26 mouse cellular contexts compared by ENCODE assay signal in the genomic region with DNA sequence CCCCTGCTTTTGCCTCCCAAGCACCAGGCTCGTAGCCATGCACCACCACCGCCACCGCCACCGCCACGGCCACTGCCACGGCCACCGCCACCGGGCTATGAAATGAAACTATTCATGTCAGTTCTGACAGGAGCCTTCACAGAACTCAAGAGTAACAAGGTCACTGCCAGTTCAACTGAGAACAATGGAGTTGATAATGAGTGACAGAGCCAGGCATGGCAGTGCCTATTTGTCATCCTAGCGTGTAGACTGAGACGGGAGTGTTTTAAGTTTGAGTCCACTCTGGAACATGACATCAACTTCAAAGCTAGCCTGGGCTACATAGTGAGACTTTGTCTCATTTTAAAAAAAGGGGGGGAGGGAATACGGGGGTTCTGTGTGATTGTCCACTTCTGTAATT. TPM values are rescaled to one million over a fixed set of nuclear protein-coding genes. Genes with fewer than 3 reads are reported as not detected.
DNase-seq lines count a peak whose midpoint lies in the region; ATAC-seq lines count a peak whose summit lies in the region.
"Had no signal": no experiment of that assay in that cellular context is flagged by ENCODE, and none has a peak within 500 bp of the region (broad histone marks: within the 10 kb centered on the region; RNA-seq: fewer than 3 reads in every experiment).

No protein-coding gene starts in this region.

- WGBS in midbrain, embryonic 15.5 days: 92% methylated on average over 11 of the region's 11 CpGs
- WGBS in midbrain, embryonic 16.5 days: 87% methylated on average over 11 of the region's 11 CpGs

- H3K9me3 ChIP-seq in midbrain, embryonic 15.5 days: no peaks in the 10 kb centered on the region
- H3K9me3 ChIP-seq in midbrain, embryonic 16.5 days (replicated peaks; ENCODE audit: control insufficient read depth, low read length, poor library complexity, severe bottlenecking): no peaks in the 10 kb centered on the region
- H3K9me3 ChIP-seq: embryonic facial prominence, embryonic 12.5 days; forebrain, embryonic 12.5 days; intestine, embryonic 15.5 days; limb, embryonic 10.5 days; megakaryocyte, embryonic 14.5 days; neural tube, embryonic 15.5 days had no signal

- DNase-seq in embryo, embryonic 10.5 days (ENCODE audit: low spot score): peak; percentile 3
- no peak for DNase-seq in embryo, embryonic 10 days (ENCODE audit: low spot score)
- DNase-seq in T-cell, adult 2 months (ENCODE audit: low spot score): peak; percentile 65
- DNase-seq in naive thymus-derived CD4-positive, alpha-beta T cell, adult 2 months (ENCODE audit: low read depth): peak; percentile 69
- DNase-seq: adrenal gland, adult 8-10 months; cerebellum, adult 8-10 months; cerebellum, postnatal 36 days; gastrocnemius, adult 2 months; heart, postnatal 4 days; kidney, adult 8-10 months; kidney, postnatal 10 days; lung, embryonic 14.5 days; right cerebral cortex, adult 18-20 months had no signal

- H3K4me3 ChIP-seq in midbrain, embryonic 15.5 days: no peak overlapping the region
- H3K4me3 ChIP-seq in midbrain, embryonic 16.5 days (ENCODE audit: low read depth, low read length): no peak overlapping the region
- H3K4me3 ChIP-seq: embryonic facial prominence, embryonic 12.5 days; erythroblast, embryonic 14.5 days; forebrain, embryonic 12.5 days; gastrocnemius, adult 2 months; intestine, embryonic 15.5 days; limb, embryonic 10.5 days; megakaryocyte, embryonic 14.5 days; neural tube, embryonic 15.5 days had no signal

- 0 out of 2 replicates have a peak, but pooled peaks have one; percentile 14 for ATAC-seq in midbrain, embryonic 15.5 days (replicated peaks)
- ATAC-seq in midbrain, embryonic 16.5 days: no peak
- ATAC-seq in erythroblast, adult 5-6 weeks (replicated peaks; ENCODE audit: low FRiP score, poor library complexity, severe bottlenecking): no peak
- ATAC-seq: intestine, embryonic 15.5 days; Patski had no signal

- no peaks in the 10 kb centered on the region for H3K36me3 ChIP-seq in midbrain, embryonic 15.5 days (replicated peaks)
- H3K36me3 ChIP-seq in midbrain, embryonic 16.5 days (ENCODE audit: control insufficient read depth, insufficient read depth, low read length): no peaks in the 10 kb centered on the region
- H3K36me3 ChIP-seq: embryonic facial prominence, embryonic 12.5 days; forebrain, embryonic 12.5 days; intestine, embryonic 15.5 days; limb, embryonic 10.5 days; neural tube, embryonic 15.5 days had no signal

- no peak overlapping the region for H3K27ac ChIP-seq in midbrain, embryonic 15.5 days
- H3K27ac ChIP-seq in midbrain, embryonic 16.5 days (ENCODE audit: low read length): no peak overlapping the region
- H3K27ac ChIP-seq: embryonic facial prominence, embryonic 12.5 days; forebrain, embryonic 12.5 days; gastrocnemius, adult 2 months; hindbrain, embryonic 14.5 days; intestine, embryonic 15.5 days; limb, embryonic 10.5 days; neural tube, embryonic 15.5 days; stomach, postnatal 0 days had no signal

- no peak overlapping the region for H3K4me2 ChIP-seq in midbrain, embryonic 15.5 days
- H3K4me2 ChIP-seq in midbrain, embryonic 16.5 days (ENCODE audit: low read length): no peak overlapping the region
- H3K4me2 ChIP-seq: embryonic facial prominence, embryonic 12.5 days; forebrain, embryonic 12.5 days; hindbrain, embryonic 14.5 days; intestine, embryonic 15.5 days; lung, embryonic 14.5 days; neural tube, embryonic 15.5 days had no signal

- H3K4me1 ChIP-seq in midbrain, embryonic 15.5 days: no peaks in the 10 kb centered on the region
- H3K4me1 ChIP-seq in midbrain, embryonic 16.5 days (ENCODE audit: control insufficient read depth, insufficient read depth, low read length): no peaks in the 10 kb centered on the region
- H3K4me1 ChIP-seq: forebrain, embryonic 12.5 days; intestine, embryonic 15.5 days; neural tube, embryonic 15.5 days had no signal

- no peak overlapping the region for H3K9ac ChIP-seq in midbrain, embryonic 15.5 days
- no peak overlapping the region for H3K9ac ChIP-seq in midbrain, embryonic 16.5 days (ENCODE audit: low read depth, low read length)
- H3K9ac ChIP-seq: embryonic facial prominence, embryonic 12.5 days; forebrain, embryonic 12.5 days; hindbrain, embryonic 14.5 days; intestine, embryonic 15.5 days; lung, embryonic 14.5 days; neural tube, embryonic 15.5 days had no signal

- no peaks in the 10 kb centered on the region for H3K27me3 ChIP-seq in midbrain, embryonic 15.5 days (replicated peaks)
- H3K27me3 ChIP-seq in midbrain, embryonic 16.5 days (ENCODE audit: control insufficient read depth, insufficient read depth, low read depth, low read length): no peaks in the 10 kb centered on the region
- H3K27me3 ChIP-seq: embryonic facial prominence, embryonic 12.5 days; forebrain, embryonic 12.5 days; intestine, embryonic 15.5 days; megakaryocyte, embryonic 14.5 days; neural tube, embryonic 15.5 days had no signal

RNA-seq across cellular contexts. Expression of a gene that starts 30.9 kb away (rescaled TPM):
- 5.6 and 6.9 TPM in 2 replicates for polyA plus RNA-seq in midbrain, embryonic 15.5 days (2015; fragmentation: Nextera tagmentation; extraction: Ambion mirVana)
- 7.1 and 7.8 TPM in 2 replicates for polyA plus RNA-seq in midbrain, embryonic 16.5 days (2015; fragmentation: Nextera tagmentation; extraction: Ambion mirVana)
- 0.63 and 0.96 TPM in 2 replicates for total RNA-seq in erythroblast, adult 5-6 weeks (2015; ENCODE audit: low replicate concordance)
- total RNA-seq in erythroblast, adult 5-6 weeks (2017; ENCODE audit: low replicate concordance): 0.28 and 1.3 TPM in 2 replicates
- polyA plus RNA-seq: erythroblast, embryonic 14.5 days had no signal
